Mouse (Mus musculus): Measurements from ENCODE around the gene Fbxl7.

GRCm38 (mm10) chr15:26775720-26776119 is 119.7 kb downstream of the Fbxl7 start:
- TF ChIP-seq POLR2A (IDR thresholded peaks at IDR 0.05; ENCODE audit: borderline replicate concordance, control insufficient read depth, low read depth, low read length) (no peak), CTCF (IDR thresholded peaks at IDR 0.05; ENCODE audit: control insufficient read depth, insufficient read depth, low read length) (no peak)
